Mouse (Mus musculus): Measurements from ENCODE around the gene Gucy1b1.

The Gucy1b1 gene

GRCm38 (mm10) chr3:82074201-82074851 is at the start of gene Gucy1b1:
Gene Gucy1b1 (minus strand): TSS chr3:82074689.
- peak; percentile 72 for DNase-seq (ENCODE audit: extremely low spot score)

- no peak for DNase-seq (ENCODE audit: extremely low spot score)
These were observed 44.4 kb upstream of the Gucy1b1 start for GRCm38 (mm10) chr3:82118916-82119315.

GRCm38 (mm10) chr3:82112439-82112838 is 38.0 kb upstream of the Gucy1b1 start:
- no peak for DNase-seq (ENCODE audit: extremely low spot score)

GRCm38 (mm10) chr3:82111986-82112385 is 37.5 kb upstream of the Gucy1b1 start:
- no peak for DNase-seq (ENCODE audit: extremely low spot score)

- DNase-seq (ENCODE audit: extremely low spot score) = no peak
These were observed 34.5 kb upstream of the Gucy1b1 start for GRCm38 (mm10) chr3:82108951-82109350.

GRCm38 (mm10) chr3:82104229-82104628 is 29.7 kb upstream of the Gucy1b1 start:
- no peak for DNase-seq (ENCODE audit: extremely low spot score)

- DNase-seq (ENCODE audit: extremely low spot score) = no peak
These were observed 24.6 kb upstream of the Gucy1b1 start for GRCm38 (mm10) chr3:82099127-82099526.

GRCm38 (mm10) chr3:82096801-82097200 is 22.3 kb upstream of the Gucy1b1 start:
- DNase-seq (ENCODE audit: extremely low spot score) = no peak

- DNase-seq (ENCODE audit: extremely low spot score) = peak; percentile 55
These were observed 728 bp downstream of the Gucy1b1 start for GRCm38 (mm10) chr3:82073741-82074181.

GRCm38 (mm10) chr3:82067830-82068229 is 6.7 kb downstream of the Gucy1b1 start:
- no peak for DNase-seq (ENCODE audit: extremely low spot score)

- DNase-seq (ENCODE audit: extremely low spot score) = no peak
These were observed 12.9 kb downstream of the Gucy1b1 start for GRCm38 (mm10) chr3:82061402-82062180.

- no peak for DNase-seq (ENCODE audit: extremely low spot score)
These were observed 17.3 kb downstream of the Gucy1b1 start for GRCm38 (mm10) chr3:82057201-82057600.

GRCm38 (mm10) chr3:82054283-82054974 is 20.1 kb downstream of the Gucy1b1 start:
- no peak for DNase-seq (ENCODE audit: extremely low spot score)

GRCm38 (mm10) chr3:82052029-82052428 is 22.5 kb downstream of the Gucy1b1 start:
- DNase-seq (ENCODE audit: extremely low spot score) = no peak

- no peak for DNase-seq (ENCODE audit: extremely low spot score)
These were observed 23.0 kb downstream of the Gucy1b1 start for GRCm38 (mm10) chr3:82051468-82051867.

GRCm38 (mm10) chr3:82048681-82049080 is 25.8 kb downstream of the Gucy1b1 start:
- DNase-seq (ENCODE audit: extremely low spot score) = no peak

GRCm38 (mm10) chr3:82048078-82048477 is 26.4 kb downstream of the Gucy1b1 start:
- DNase-seq (ENCODE audit: extremely low spot score) = no peak

- no peak for DNase-seq (ENCODE audit: extremely low spot score)
These were observed 27.3 kb downstream of the Gucy1b1 start for GRCm38 (mm10) chr3:82047100-82047753.

GRCm38 (mm10) chr3:82046087-82046486 is 28.4 kb downstream of the Gucy1b1 start:
- no peak for DNase-seq (ENCODE audit: extremely low spot score)

- no peak for DNase-seq (ENCODE audit: extremely low spot score)
These were observed 29.6 kb downstream of the Gucy1b1 start for GRCm38 (mm10) chr3:82044902-82045301.

- DNase-seq (ENCODE audit: extremely low spot score) = no peak
These were observed 30.8 kb downstream of the Gucy1b1 start for GRCm38 (mm10) chr3:82043676-82044075.

Measured in embryo, embryonic 9.5 days (tissue).